Mouse (Mus musculus) hindbrain, postnatal 0 days (tissue): ENCODE measurements around the gene Gid8. TPM values are rescaled to one million over a fixed set of nuclear protein-coding genes. Genes with fewer than 3 reads are reported as not detected.

Experiments used
- ATAC-seq: fragments of 200-750 bp; cut with Nextera tagmentation; 2 replicates; pipeline ENCODE4 v1.8.0; 2017; ENCODE audit warnings: mild to moderate bottlenecking, moderate TSS enrichment, moderate library complexity
- DNase-seq: peaks from one replicate; pipeline ENCODE4 v3.0.0-alpha.2; 2015; ENCODE audit warnings: low spot score
- H3K27ac ChIP-seq: fragments of 300-500 bp; sonication (generic); 2 replicates; pipeline ENCODE4 v1.5.1; 2014; ENCODE audit warnings: mild to moderate bottlenecking
- H3K27me3 ChIP-seq: fragments of 300-500 bp; sonication (generic); 2 replicates; pipeline ENCODE4 v1.6.1; 2014; ENCODE audit warnings: low read length, mixed read lengths; ENCODE audit not compliant: insufficient read depth
- H3K36me3 ChIP-seq: fragments of 300-500 bp; sonication (generic); 2 replicates; pipeline ENCODE4 v1.6.1; 2014; ENCODE audit warnings: low read length, mixed read lengths; ENCODE audit not compliant: insufficient read depth
- H3K4me1 ChIP-seq: fragments of 300-500 bp; sonication (generic); 2 replicates; pipeline ENCODE4 v1.6.1; 2014; ENCODE audit warnings: antibody characterized with exemption, low read length, mixed read lengths; ENCODE audit not compliant: insufficient read depth
- H3K4me2 ChIP-seq: fragments of 300-500 bp; sonication (generic); 2 replicates; pipeline ENCODE4 v1.6.1; 2014; ENCODE audit warnings: low read depth, mild to moderate bottlenecking, low read length, moderate library complexity, mixed read lengths
- H3K4me3 ChIP-seq: fragments of 300-500 bp; sonication (generic); 2 replicates; pipeline ENCODE4 v1.5.1; 2014; ENCODE audit warnings: low read length
- H3K9ac ChIP-seq: fragments of 300-500 bp; sonication (generic); replicated peaks from 2 replicates; pipeline ENCODE4 v1.6.1; 2014; ENCODE audit warnings: mild to moderate bottlenecking, low read length, moderate library complexity, mixed read lengths
- H3K9me3 ChIP-seq: fragments of 300-500 bp; sonication (generic); 2 replicates; pipeline ENCODE4 v1.6.1; 2016; ENCODE audit warnings: low read length, mixed read lengths
- CTCF ChIP-seq: IDR thresholded peaks from 2 replicates; pipeline ENCODE4 v1.5.1; 2016; ENCODE audit warnings: antibody characterized with exemption, control low read depth, low read depth
- WGBS: fragments of 180-500 bp; shearing (Covaris S2); extraction: QIAGEN DNeasy Blood & Tissue Kit; methylation state at CpG from one replicate; pipeline ENCODE4 v1.1.7; 2014; 5-methylcytosine and 5-hydroxymethylcytosine counted together
- polyA plus RNA-seq: library from polyadenylated mRNA; unstranded; fragments of >200 nt; fragmentation: Nextera tagmentation; extraction: Ambion mirVana; gene quantifications from 2 replicates; pipeline ENCODE4 v1.2.1, GENCODE M21; 2015
- total RNA-seq: library from RNA; depleted of rRNA; stranded (reverse); fragments of >200 nt; gene quantifications from 2 replicates; pipeline ENCODE4 v1.2.3, GENCODE M21; 2014

Gene Gid8
- total and polyA plus RNA-seq, 2 experiments from 2014 or later = 45.5 to 51.1 TPM

GRCm38 (mm10) chr2:180731036-180731435 lies 21.1 kb downstream of the Gid8 start:
- 71% methylated on average over 3 of the region's 3 CpGs for WGBS
- Histone ChIP-seq H3K27ac (no peak overlapping the region), H3K4me3 (no peak overlapping the region), H3K27me3 (no peaks in the 10 kb centered on the region), H3K4me2 (no peak overlapping the region), H3K4me1 (no peaks in the 10 kb centered on the region), H3K9ac (no peak overlapping the region), H3K9me3 (no peaks in the 10 kb centered on the region), H3K36me3 (no peaks in the 10 kb centered on the region)
- DNase-seq (no peak), ATAC-seq (no peak)
- TF ChIP-seq CTCF = no peak

- Histone ChIP-seq H3K9ac (no peak overlapping the region), H3K36me3 (no peaks in the 10 kb centered on the region), H3K4me2 (no peak overlapping the region), H3K4me3 (no peak overlapping the region), H3K9me3 (no peaks in the 10 kb centered on the region), H3K27ac (no peak overlapping the region), H3K27me3 (no peaks in the 10 kb centered on the region), H3K4me1 (no peaks in the 10 kb centered on the region)
- no peak for DNase-seq
- WGBS = 67% methylated on average over 6 of the region's 6 CpGs
- ATAC-seq = no peak
- TF ChIP-seq CTCF = no peak
Measured at GRCm38 (mm10) chr2:180731984-180732383, 22.1 kb downstream of the Gid8 start.

DNA sequence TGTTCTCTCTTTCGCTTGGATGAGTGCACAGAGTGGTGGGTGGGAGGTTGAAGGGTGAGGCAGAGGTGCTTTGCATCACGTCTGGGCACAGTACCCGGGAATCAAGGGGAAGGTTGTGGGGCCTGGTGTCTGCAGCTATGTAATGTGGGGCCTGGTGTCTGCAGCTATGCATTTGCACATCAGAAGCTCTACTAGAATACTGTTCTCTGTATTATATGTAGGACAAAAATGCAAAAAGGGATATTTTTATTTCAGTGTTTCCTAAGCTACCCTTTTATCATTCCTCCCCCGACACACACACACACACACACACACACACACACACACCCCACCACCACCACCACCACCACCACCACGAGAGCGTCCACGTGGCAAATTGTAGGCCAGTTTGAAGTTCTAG lies 25.3 kb downstream of the Gid8 start:
- H3K36me3 ChIP-seq = no peaks in the 10 kb centered on the region
- H3K4me2 ChIP-seq = no peak overlapping the region
- ATAC-seq (no peak), DNase-seq (no peak)
- H3K9ac ChIP-seq = no peak overlapping the region
- H3K27ac ChIP-seq = no peak overlapping the region
- H3K4me3 ChIP-seq = no peak overlapping the region
- H3K9me3 ChIP-seq = no peaks in the 10 kb centered on the region
- TF ChIP-seq CTCF = no peak
- no peaks in the 10 kb centered on the region for H3K4me1 ChIP-seq
- WGBS = 87% methylated on average over 7 of the region's 7 CpGs
- no peaks in the 10 kb centered on the region for H3K27me3 ChIP-seq

DNA sequence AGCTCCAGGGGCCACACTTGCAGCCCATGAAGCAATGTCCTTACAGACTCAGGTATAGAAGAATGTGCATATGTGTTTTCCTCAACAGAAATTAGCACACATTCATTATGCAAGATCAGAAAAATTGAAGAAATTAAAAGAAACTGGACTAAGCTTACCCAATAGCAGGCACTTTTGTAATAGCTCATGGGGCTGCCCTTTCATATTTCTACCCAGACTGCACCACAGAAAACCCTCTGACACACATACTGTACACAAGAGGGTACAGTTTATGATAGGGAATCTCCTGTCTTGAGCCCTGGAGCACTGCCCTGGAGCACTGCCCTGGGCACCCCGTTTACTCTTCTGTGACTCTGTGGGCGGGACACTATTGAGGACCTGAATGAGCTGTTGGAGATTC lies 28.1 kb downstream of the Gid8 start:
- Histone ChIP-seq H3K27ac (no peak overlapping the region), H3K9me3 (no peaks in the 10 kb centered on the region), H3K4me1 (no peaks in the 10 kb centered on the region), H3K4me2 (no peak overlapping the region), H3K27me3 (no peaks in the 10 kb centered on the region), H3K4me3 (no peak overlapping the region), H3K36me3 (no peaks in the 10 kb centered on the region), H3K9ac (no peak overlapping the region)
- no peak for TF ChIP-seq CTCF
- no peak for DNase-seq
- ATAC-seq = no peak
- whole genome bisulfite sequencing = 71% methylated on average over 2 of the region's 2 CpGs

- no peak for ATAC-seq
- H3K4me2 ChIP-seq = no peak overlapping the region
- no peak overlapping the region for H3K9ac ChIP-seq
- TF ChIP-seq CTCF = no peak
- no peaks in the 10 kb centered on the region for H3K9me3 ChIP-seq
- no peaks in the 10 kb centered on the region for H3K36me3 ChIP-seq
- 25% methylated on average over 3 of the region's 3 CpGs for WGBS
- H3K4me1 ChIP-seq = no peaks in the 10 kb centered on the region
- no peak overlapping the region for H3K27ac ChIP-seq
- no peak overlapping the region for H3K4me3 ChIP-seq
- no peak for DNase-seq
- H3K27me3 ChIP-seq = no peaks in the 10 kb centered on the region
Measured at GRCm38 (mm10) chr2:180740349-180740748, 30.4 kb downstream of the Gid8 start.

- no peak overlapping the region for H3K27ac ChIP-seq
- WGBS = 77% methylated on average over 7 of the region's 7 CpGs
Measured at GRCm38 (mm10) chr2:180741421-180741820, 31.5 kb downstream of the Gid8 start.

DNA sequence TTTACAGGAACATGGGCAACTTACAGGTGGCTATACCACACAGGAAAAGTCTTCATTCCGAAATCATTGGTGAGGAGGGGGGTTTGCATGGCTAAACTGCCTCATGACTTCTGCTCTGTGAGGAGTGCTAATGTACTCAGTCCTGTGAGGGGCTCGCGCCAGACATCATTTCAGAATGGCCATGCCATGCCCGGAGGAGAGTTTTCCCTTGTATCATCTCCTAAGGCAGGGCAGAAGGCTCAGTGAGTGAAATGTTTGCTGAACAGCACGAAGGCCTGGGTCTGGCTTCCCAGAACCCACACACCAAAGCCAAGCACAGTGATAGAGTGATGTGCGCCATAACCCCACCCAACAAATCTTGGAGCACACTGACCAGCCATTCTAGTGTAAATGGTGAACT lies 32.9 kb downstream of the Gid8 start:
- Histone ChIP-seq H3K4me2 (no peak overlapping the region), H3K9me3 (no peaks in the 10 kb centered on the region), H3K36me3 (no peaks in the 10 kb centered on the region), H3K4me1 (no peaks in the 10 kb centered on the region), H3K9ac (no peak overlapping the region), H3K4me3 (no peak overlapping the region), H3K27ac (no peak overlapping the region), H3K27me3 (no peaks in the 10 kb centered on the region)
- ATAC-seq (no peak), DNase-seq (no peak)
- no peak for TF ChIP-seq CTCF
- 85% methylated on average over 6 of the region's 6 CpGs for WGBS

More at GRCm38 (mm10) chr2:180741421-180741820, 31.5 kb downstream of the Gid8 start:
- TF ChIP-seq CTCF = no peak
- no peak overlapping the region for H3K4me2 ChIP-seq
- no peaks in the 10 kb centered on the region for H3K36me3 ChIP-seq
- ATAC-seq (no peak), DNase-seq (no peak)
- no peak overlapping the region for H3K4me3 ChIP-seq
- H3K9me3 ChIP-seq = no peaks in the 10 kb centered on the region
- H3K4me1 ChIP-seq = no peaks in the 10 kb centered on the region
- no peak overlapping the region for H3K9ac ChIP-seq
- no peaks in the 10 kb centered on the region for H3K27me3 ChIP-seq
